Mouse (Mus musculus): ENCODE measurements around the gene Trak2. TPM values are rescaled to one million over a fixed set of nuclear protein-coding genes. Genes with fewer than 3 reads are reported as not detected.
A peak's percentile ranks its signal among the peaks of the same experiment; 100 is the strongest.

Trak2 gene
- 17.7 and 22.8 TPM in 2 replicates for polyA plus RNA-seq (2015; fragmentation: Nextera tagmentation; extraction: Ambion mirVana)

DNA sequence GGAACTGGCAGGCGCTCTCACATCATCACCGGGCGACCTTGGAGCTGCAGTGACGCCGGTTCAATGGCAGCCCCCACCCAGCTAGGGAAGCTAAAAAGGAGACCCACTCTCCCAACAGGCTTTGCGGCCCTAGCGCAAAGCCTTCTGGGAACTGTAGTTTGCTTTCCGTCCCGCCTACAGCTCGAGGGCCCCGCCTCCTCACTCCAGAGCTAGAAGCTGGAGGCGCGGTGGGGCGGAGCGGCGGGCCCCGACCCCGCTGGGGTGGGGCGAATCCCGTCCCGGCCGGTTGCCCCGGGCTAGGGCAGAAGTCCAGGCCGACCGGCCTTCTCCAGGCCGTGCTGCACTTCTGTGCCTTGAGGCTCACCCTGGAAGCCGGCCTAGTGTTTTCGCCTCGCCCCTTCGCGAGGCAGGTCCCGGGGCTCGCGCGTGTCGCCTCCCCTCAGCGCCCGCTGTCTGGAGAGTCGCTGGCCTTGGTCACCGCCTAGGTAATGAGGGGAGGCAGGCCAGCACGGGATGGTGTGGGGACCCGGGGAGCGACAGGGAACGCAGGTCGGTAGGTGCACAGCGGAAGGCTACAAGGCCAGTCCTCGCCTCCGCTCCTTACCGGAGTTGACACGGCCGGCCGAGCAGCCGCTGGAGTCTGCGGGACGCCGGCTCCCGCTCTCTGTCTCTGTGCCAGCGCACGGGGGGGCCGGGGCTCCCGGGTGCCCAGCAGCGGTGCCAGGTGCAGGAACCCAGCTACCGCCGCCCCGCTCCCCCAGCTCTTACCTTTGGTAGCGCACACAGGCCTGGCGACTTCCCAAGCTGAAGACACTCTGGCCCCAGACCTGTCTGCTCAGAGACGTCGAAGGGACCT is at the start of gene Trak2, which contains the start of gene Stradb:
Gene Trak2 (minus strand): TSS at position 65 of the 856 bp plus-strand sequence.
Gene Stradb (plus strand): TSS at position 157 of the 856 bp plus-strand sequence.
- H3K9ac ChIP-seq (replicated peaks), result peak within 1 kb of the TSS; percentile 98
- peak within 1 kb of the TSS; percentile 89 for H3K4me3 ChIP-seq (ENCODE audit: low read depth, low read length)
- H3K4me2 ChIP-seq (ENCODE audit: low read depth, low read length), result peak within 1 kb of the TSS; percentile 86
- peak; percentile 92 for ATAC-seq
- peak within 1 kb of the TSS; percentile 98 for H3K27ac ChIP-seq (ENCODE audit: low read depth)
- no peaks in the 10 kb centered on the region for H3K27me3 ChIP-seq (ENCODE audit: insufficient read depth, low read length)
- H3K9me3 ChIP-seq (ENCODE audit: low read length), result no peaks in the 10 kb centered on the region
- peak; percentile 95 for DNase-seq
- peaks cover 8% of the 10 kb centered on the region for H3K36me3 ChIP-seq (replicated peaks; ENCODE audit: insufficient read depth, low read length)
- under 1% methylated on average over 67 of the region's 69 CpGs for WGBS (ENCODE audit: insufficient replicate concordance)
- TF ChIP-seq EP300 (IDR thresholded peaks at IDR 0.05; ENCODE audit: low read depth) (no peak), CTCF (IDR thresholded peaks at IDR 0.05; ENCODE audit: low read depth) (no peak)
- peaks cover 21% of the 10 kb centered on the region for H3K4me1 ChIP-seq (ENCODE audit: insufficient read depth)

- H3K4me2 ChIP-seq (ENCODE audit: low read depth, low read length), result no peak overlapping the region
- H3K4me1 ChIP-seq (ENCODE audit: insufficient read depth), result no peaks in the 10 kb centered on the region
- TF ChIP-seq EP300 (IDR thresholded peaks at IDR 0.05; ENCODE audit: low read depth) (no peak), CTCF (IDR thresholded peaks at IDR 0.05; ENCODE audit: low read depth) (no peak)
- no peak overlapping the region for H3K27ac ChIP-seq (ENCODE audit: low read depth)
- no peak overlapping the region for H3K4me3 ChIP-seq (ENCODE audit: low read depth, low read length)
- H3K9me3 ChIP-seq (ENCODE audit: low read length), result 0 out of 2 replicates have a peak, but pooled peaks cover 2% of the 10 kb centered on the region
- H3K9ac ChIP-seq (replicated peaks), result no peak overlapping the region
- 75% methylated on average over 3 of the region's 3 CpGs for WGBS (ENCODE audit: insufficient replicate concordance)
- no peak for DNase-seq
- ATAC-seq, result no peak
- H3K36me3 ChIP-seq (replicated peaks; ENCODE audit: insufficient read depth, low read length), result no peaks in the 10 kb centered on the region
- no peaks in the 10 kb centered on the region for H3K27me3 ChIP-seq (ENCODE audit: insufficient read depth, low read length)
Measured at GRCm38 (mm10) chr1:59021556-59021955, 48.3 kb upstream of the Trak2 start.

GRCm38 (mm10) chr1:59009250-59009649 is 36.0 kb upstream of the Trak2 start:
- Histone ChIP-seq H3K4me3 (ENCODE audit: low read depth, low read length) (no peak overlapping the region), H3K9ac (replicated peaks) (no peak overlapping the region), H3K9me3 (ENCODE audit: low read length) (no peaks in the 10 kb centered on the region), H3K4me2 (ENCODE audit: low read depth, low read length) (no peak overlapping the region), H3K27me3 (ENCODE audit: insufficient read depth, low read length) (no peaks in the 10 kb centered on the region), H3K36me3 (replicated peaks; ENCODE audit: insufficient read depth, low read length) (no peaks in the 10 kb centered on the region), H3K4me1 (ENCODE audit: insufficient read depth) (no peaks in the 10 kb centered on the region), H3K27ac (ENCODE audit: low read depth) (no peak overlapping the region)
- TF ChIP-seq CTCF (IDR thresholded peaks at IDR 0.05; ENCODE audit: low read depth) (peak; percentile 48; the same call in 1 of the 2 replicates), EP300 (IDR thresholded peaks at IDR 0.05; ENCODE audit: low read depth) (no peak)
- ATAC-seq, result no peak
- no peak for DNase-seq
- WGBS (ENCODE audit: insufficient replicate concordance), result 35% methylated on average over 4 of the region's 4 CpGs

GRCm38 (mm10) chr1:58995313-58995712 is 22.1 kb upstream of the Trak2 start:
- H3K4me1 ChIP-seq (ENCODE audit: insufficient read depth), result no peaks in the 10 kb centered on the region
- H3K4me3 ChIP-seq (ENCODE audit: low read depth, low read length), result no peak overlapping the region
- TF ChIP-seq EP300 (IDR thresholded peaks at IDR 0.05; ENCODE audit: low read depth), result no peak
- no peak for TF ChIP-seq CTCF (IDR thresholded peaks at IDR 0.05; ENCODE audit: low read depth)
- H3K4me2 ChIP-seq (ENCODE audit: low read depth, low read length), result no peak overlapping the region
- no peak for DNase-seq
- WGBS (ENCODE audit: insufficient replicate concordance), result 56% methylated on average over 5 of the region's 5 CpGs
- no peaks in the 10 kb centered on the region for H3K27me3 ChIP-seq (ENCODE audit: insufficient read depth, low read length)
- ATAC-seq, result no peak
- H3K9me3 ChIP-seq (ENCODE audit: low read length), result no peaks in the 10 kb centered on the region
- H3K27ac ChIP-seq (ENCODE audit: low read depth), result no peak overlapping the region
- no peak overlapping the region for H3K9ac ChIP-seq (replicated peaks)
- peaks cover 39% of the 10 kb centered on the region for H3K36me3 ChIP-seq (replicated peaks; ENCODE audit: insufficient read depth, low read length)

DNA sequence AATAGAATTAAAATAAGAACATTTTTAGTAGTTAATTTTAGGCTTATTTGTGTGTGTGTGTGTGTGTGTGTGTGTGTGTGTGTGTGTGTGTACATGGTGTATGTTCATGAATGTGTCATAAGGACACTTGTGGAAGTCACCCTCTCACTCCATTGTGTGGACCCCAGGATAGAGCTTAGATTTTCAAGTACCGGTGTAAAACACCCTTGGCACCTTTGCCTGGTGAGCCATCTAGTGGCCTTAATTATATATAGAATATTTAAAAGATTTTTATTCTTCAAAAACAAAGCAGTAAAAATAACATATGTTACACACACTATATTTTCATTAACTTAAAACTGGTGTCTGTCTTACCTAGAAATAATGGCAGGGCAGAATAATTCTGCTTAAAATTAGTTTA is 20.5 kb upstream of the Trak2 start:
- no peak overlapping the region for H3K27ac ChIP-seq (ENCODE audit: low read depth)
- H3K4me1 ChIP-seq (ENCODE audit: insufficient read depth), result no peaks in the 10 kb centered on the region
- no peak overlapping the region for H3K9ac ChIP-seq (replicated peaks)
- no peaks in the 10 kb centered on the region for H3K9me3 ChIP-seq (ENCODE audit: low read length)
- no peak for ATAC-seq
- peaks cover 50% of the 10 kb centered on the region for H3K36me3 ChIP-seq (replicated peaks; ENCODE audit: insufficient read depth, low read length)
- DNase-seq, result no peak
- H3K27me3 ChIP-seq (ENCODE audit: insufficient read depth, low read length), result no peaks in the 10 kb centered on the region
- H3K4me2 ChIP-seq (ENCODE audit: low read depth, low read length), result no peak overlapping the region
- H3K4me3 ChIP-seq (ENCODE audit: low read depth, low read length), result no peak overlapping the region
- 62% methylated on average over 1 of the region's 1 CpGs for WGBS (ENCODE audit: insufficient replicate concordance)
- no peak for TF ChIP-seq EP300 (IDR thresholded peaks at IDR 0.05; ENCODE audit: low read depth)
- TF ChIP-seq CTCF (IDR thresholded peaks at IDR 0.05; ENCODE audit: low read depth), result peak; percentile 52

DNA sequence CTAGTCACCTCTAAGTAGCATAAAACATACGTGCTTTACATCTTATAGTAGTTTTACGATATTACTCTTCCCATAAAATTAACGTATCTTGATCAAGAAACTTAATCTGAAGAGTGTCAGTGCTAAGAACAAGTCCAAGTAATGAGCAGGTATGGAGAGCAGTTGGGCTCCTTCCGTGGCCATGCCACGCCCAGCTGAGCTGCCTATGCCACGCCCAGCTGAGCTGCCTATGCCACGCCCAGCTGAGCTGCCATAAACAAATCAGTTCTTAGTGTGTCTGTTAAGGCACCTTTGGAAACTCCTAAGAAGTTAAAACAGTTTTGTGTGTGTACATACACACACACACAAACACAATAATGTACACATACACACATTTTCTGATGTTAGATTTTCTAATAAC is 19.9 kb upstream of the Trak2 start:
- TF ChIP-seq CTCF (IDR thresholded peaks at IDR 0.05; ENCODE audit: low read depth), result no peak
- no peak for TF ChIP-seq EP300 (IDR thresholded peaks at IDR 0.05; ENCODE audit: low read depth)
- WGBS (ENCODE audit: insufficient replicate concordance), result 73% methylated on average over 7 of the region's 7 CpGs
- H3K27ac ChIP-seq (ENCODE audit: low read depth), result no peak overlapping the region
- no peak overlapping the region for H3K4me3 ChIP-seq (ENCODE audit: low read depth, low read length)
- DNase-seq, result peak; percentile 47
- H3K36me3 ChIP-seq (replicated peaks; ENCODE audit: insufficient read depth, low read length), result peaks cover 55% of the 10 kb centered on the region
- H3K4me2 ChIP-seq (ENCODE audit: low read depth, low read length), result no peak overlapping the region
- no peaks in the 10 kb centered on the region for H3K9me3 ChIP-seq (ENCODE audit: low read length)
- no peaks in the 10 kb centered on the region for H3K27me3 ChIP-seq (ENCODE audit: insufficient read depth, low read length)
- ATAC-seq, result peak; percentile 64; the same call in 1 of the 2 replicates
- no peak overlapping the region for H3K9ac ChIP-seq (replicated peaks)
- H3K4me1 ChIP-seq (ENCODE audit: insufficient read depth), result peaks cover 5% of the 10 kb centered on the region; the same call in 1 of the 2 replicates

Measured in liver, postnatal 0 days (tissue).